Mouse (Mus musculus) mouse trophoblast stem cell (cell line): ENCODE data around the gene Pbx1.

Source experiments
- in situ Hi-C, 2 experiments: fragments of 300-500 bp; cut with MseI, MboI; formaldehyde crosslinking; loops; 2 replicates in 1 of 2; 3 replicates in 1 of 2; pipeline ENCODE4 v1.15.1; 2025

The Pbx1 gene

GRCm38 (mm10) chr1:168426281-168426680, 5.8 kb downstream of the Pbx1 start:
- in situ Hi-C loops, result no loop called here

- in situ Hi-C loops, result no loop called here
These were observed 6.9 kb downstream of the Pbx1 start for GRCm38 (mm10) chr1:168425017-168425705.

- in situ Hi-C loops, result no loop called here
These were observed 8.6 kb downstream of the Pbx1 start for GRCm38 (mm10) chr1:168423389-168423930.

GRCm38 (mm10) chr1:168418903-168419302, 13.2 kb downstream of the Pbx1 start:
- in situ Hi-C loops, result no loop called here

GRCm38 (mm10) chr1:168417626-168418025, 14.4 kb downstream of the Pbx1 start:
- in situ Hi-C loops, result no loop called here

- in situ Hi-C loops, result no loop called here
These were observed 15.2 kb downstream of the Pbx1 start for GRCm38 (mm10) chr1:168416729-168417437.

GRCm38 (mm10) chr1:168410611-168411010, 21.5 kb downstream of the Pbx1 start:
- in situ Hi-C loops, result no loop called here

GRCm38 (mm10) chr1:168410054-168410453, 22.0 kb downstream of the Pbx1 start:
- in situ Hi-C loops, result no loop called here

- in situ Hi-C loops, result no loop called here
These were observed 23.3 kb downstream of the Pbx1 start for GRCm38 (mm10) chr1:168408757-168409156.

- in situ Hi-C loops, result no loop called here
These were observed 24.1 kb downstream of the Pbx1 start for GRCm38 (mm10) chr1:168407958-168408357.

- in situ Hi-C loops, result no loop called here
These were observed 25.8 kb downstream of the Pbx1 start for GRCm38 (mm10) chr1:168406291-168406675.

GRCm38 (mm10) chr1:168405645-168406290, 26.3 kb downstream of the Pbx1 start:
- in situ Hi-C loops, result no loop called here

GRCm38 (mm10) chr1:168403529-168403928, 28.5 kb downstream of the Pbx1 start:
- in situ Hi-C loops, result no loop called here

- in situ Hi-C loops, result no loop called here
These were observed 29.4 kb downstream of the Pbx1 start for GRCm38 (mm10) chr1:168402683-168403082.

GRCm38 (mm10) chr1:168395523-168396159, 36.4 kb downstream of the Pbx1 start:
- in situ Hi-C loops, result no loop called here

GRCm38 (mm10) chr1:168394535-168394934, 37.5 kb downstream of the Pbx1 start:
- in situ Hi-C loops, result no loop called here

GRCm38 (mm10) chr1:168393456-168393855, 38.6 kb downstream of the Pbx1 start:
- in situ Hi-C loops, result no loop called here

- in situ Hi-C loops, result no loop called here
These were observed 39.6 kb downstream of the Pbx1 start for GRCm38 (mm10) chr1:168392500-168392853.

- in situ Hi-C loops, result no loop called here
These were observed 40.2 kb downstream of the Pbx1 start for GRCm38 (mm10) chr1:168391617-168392499.

- in situ Hi-C loops, result no loop called here
These were observed 41.3 kb downstream of the Pbx1 start for GRCm38 (mm10) chr1:168390748-168391147.

GRCm38 (mm10) chr1:168386159-168386558, 45.9 kb downstream of the Pbx1 start:
- in situ Hi-C loops, result no loop called here
